Mouse (Mus musculus) bone marrow, adult 2 months (tissue): ENCODE results near the gene Agpat1. TPM values are rescaled to one million over a fixed set of nuclear protein-coding genes. Genes with fewer than 3 reads are reported as not detected.

Source experiments
- H3K27ac ChIP-seq: fragments of 200-500 bp; 2 replicates; pipeline ENCODE4 v1.5.1; 2012; ENCODE audit warnings: low read depth, mild to moderate bottlenecking, control low read depth, inconsistent platforms, low read length; ENCODE audit not compliant: control insufficient read depth, poor library complexity, insufficient read depth
- H3K4me1 ChIP-seq: fragments of 200-500 bp; 2 replicates; pipeline ENCODE4 v1.6.1; 2011; ENCODE audit warnings: low read length; ENCODE audit not compliant: control insufficient read depth, insufficient read depth
- H3K4me3 ChIP-seq: fragments of 200-500 bp; replicated peaks from 2 replicates; pipeline ENCODE3; 2011; ENCODE audit warnings: mild to moderate bottlenecking, low read depth, low read length, control low read depth; ENCODE audit not compliant: control insufficient read depth
- CTCF ChIP-seq: fragments of 200-500 bp; IDR thresholded peaks from 2 replicates; pipeline ENCODE4 v1.5.1; 2011; ENCODE audit warnings: low read length, control low read depth; ENCODE audit not compliant: control insufficient read depth, insufficient read depth
- POLR2A ChIP-seq: fragments of 200-500 bp; IDR thresholded peaks from 2 replicates; pipeline ENCODE4 v1.6.1; 2011; ENCODE audit warnings: low read depth, mild to moderate bottlenecking, control low read depth, low read length, borderline replicate concordance; ENCODE audit not compliant: control insufficient read depth
- WGBS: fragments of 180-500 bp; shearing (Covaris S2); methylation state at CpG from one replicate; pipeline ENCODE4 v1.1.7; 2018; 5-methylcytosine and 5-hydroxymethylcytosine counted together
- polyA plus RNA-seq: library from polyadenylated mRNA; stranded (reverse); fragments of >200 nt; gene quantifications from 2 replicates; pipeline ENCODE4 v1.2.4, GENCODE M21; 2011; ENCODE audit warnings: low replicate concordance; ENCODE audit not compliant: missing spikeins, insufficient read depth, insufficient read length

Gene Agpat1
- polyA plus RNA-seq, 1 experiment = 66.7 TPM

GRCm38 (mm10) chr17:34604511-34605237 lies 612 bp downstream of the Agpat1 start:
- H3K4me3 ChIP-seq = peak overlapping the region; percentile 80
- WGBS = 16% methylated on average over 24 of the region's 24 CpGs
- TF ChIP-seq POLR2A (no peak), CTCF (no peak)
- H3K27ac ChIP-seq = peak overlapping the region; percentile 94
- H3K4me1 ChIP-seq = peaks cover 8% of the 10 kb centered on the region; the same call in 1 of the 2 replicates

DNA sequence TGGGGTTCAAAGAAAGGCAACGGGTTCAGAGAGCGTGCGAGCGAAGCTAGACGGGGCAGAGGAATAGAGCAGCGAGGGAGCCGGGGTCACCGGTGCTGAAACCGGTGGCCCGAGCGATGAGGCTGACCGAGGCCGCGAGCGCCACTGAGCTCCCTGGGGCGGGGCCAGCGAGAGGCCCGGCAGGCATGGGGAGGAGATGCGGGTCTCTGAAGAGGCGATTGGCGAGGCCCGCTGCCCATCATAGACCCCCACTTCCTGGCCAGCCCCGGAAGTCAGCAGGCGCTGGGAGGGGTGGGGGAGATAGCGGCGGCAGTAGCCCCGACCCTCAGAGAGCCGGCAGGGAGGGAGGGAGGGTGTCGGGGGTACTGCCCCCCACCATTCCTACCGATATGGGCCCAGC lies 1.5 kb downstream of the Agpat1 start:
- 0% methylated on average over 30 of the region's 30 CpGs for WGBS
- no peak for TF ChIP-seq CTCF
- TF ChIP-seq POLR2A = peak; percentile 90; the same call in 1 of the 2 replicates
- peaks cover 8% of the 10 kb centered on the region; the same call in 1 of the 2 replicates for H3K4me1 ChIP-seq

GRCm38 (mm10) chr17:34606186-34607039 lies 2.4 kb downstream of the Agpat1 start:
- WGBS = 11% methylated on average over 32 of the region's 32 CpGs
- peaks cover 8% of the 10 kb centered on the region; the same call in 1 of the 2 replicates for H3K4me1 ChIP-seq
- TF ChIP-seq POLR2A = no peak
- no peak for TF ChIP-seq CTCF

More for the DNA sequence above, 1.5 kb downstream of the Agpat1 start:
- Histone ChIP-seq H3K4me3 (peak overlapping the region; percentile 75), H3K27ac (peak overlapping the region; percentile 94)

DNA sequence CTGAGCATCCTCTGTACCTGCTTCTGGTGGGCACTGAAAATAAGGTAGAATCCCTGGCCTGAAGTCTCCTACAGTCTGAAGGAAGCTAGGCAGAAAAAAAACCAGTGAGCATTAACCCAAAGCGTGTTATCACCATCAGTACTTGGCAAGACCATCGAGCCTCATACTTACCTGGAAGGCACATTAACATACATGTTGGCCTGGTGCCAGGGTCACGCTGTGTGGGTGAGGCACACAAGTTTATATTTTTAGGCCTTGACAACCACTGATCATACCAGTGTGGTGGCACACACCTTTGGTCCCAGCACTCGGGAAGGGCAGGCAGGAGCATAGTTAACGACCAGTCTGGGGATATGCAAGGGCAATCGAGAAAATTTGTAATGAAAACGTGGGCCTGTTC lies 3.9 kb downstream of the Agpat1 start:
- Histone ChIP-seq H3K27ac (no peak overlapping the region), H3K4me1 (peaks cover 8% of the 10 kb centered on the region; the same call in 1 of the 2 replicates), H3K4me3 (no peak overlapping the region)
- TF ChIP-seq POLR2A (no peak), CTCF (no peak)
- 64% methylated on average over 7 of the region's 7 CpGs for WGBS

More at GRCm38 (mm10) chr17:34606186-34607039, 2.4 kb downstream of the Agpat1 start:
- Histone ChIP-seq H3K4me3 (peak overlapping the region; percentile 75), H3K27ac (peak overlapping the region; percentile 94; the same call in 1 of the 2 replicates)

GRCm38 (mm10) chr17:34611050-34611449 lies 7.0 kb downstream of the Agpat1 start:
- 91% methylated on average over 8 of the region's 8 CpGs for WGBS
- H3K27ac ChIP-seq = no peak overlapping the region
- no peak for TF ChIP-seq CTCF
- TF ChIP-seq POLR2A = 0 out of 2 replicates have a peak, but pooled peaks have one; percentile 22
- H3K4me3 ChIP-seq = no peak overlapping the region
- H3K4me1 ChIP-seq = peaks cover 8% of the 10 kb centered on the region; the same call in 1 of the 2 replicates

DNA sequence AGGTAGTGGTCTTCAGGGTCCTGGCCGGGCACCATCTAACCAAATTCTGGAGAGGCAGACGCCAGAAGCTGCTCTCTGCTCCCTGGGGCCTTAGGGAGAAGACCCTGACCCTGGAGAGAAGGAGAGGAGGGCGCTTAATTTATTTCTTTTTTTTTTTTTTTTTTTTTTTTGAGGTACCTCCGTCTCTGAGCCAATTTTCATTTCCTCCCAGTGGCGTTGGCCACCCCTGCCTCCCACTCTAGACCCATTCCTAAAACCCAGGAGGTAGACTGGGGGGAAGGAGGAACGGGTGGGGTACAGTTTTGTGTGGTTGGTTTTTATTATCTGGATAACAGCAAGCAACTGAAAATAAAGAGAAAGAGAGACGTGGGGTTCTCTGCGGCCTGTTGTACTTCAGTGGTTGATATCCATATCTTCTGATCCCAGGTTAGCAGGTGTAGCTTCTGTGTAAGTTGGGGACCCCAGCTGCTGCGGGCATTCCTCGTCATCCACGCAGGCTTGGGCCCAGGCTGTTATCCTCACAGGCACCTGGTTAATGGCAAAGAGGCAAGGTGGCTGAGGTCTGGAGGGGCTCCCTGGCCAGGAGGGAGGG lies 9.1 kb downstream of the Agpat1 start:
- 57% methylated on average over 11 of the region's 11 CpGs for WGBS
- TF ChIP-seq POLR2A (no peak), CTCF (no peak)
- H3K27ac ChIP-seq = no peak overlapping the region

DNA sequence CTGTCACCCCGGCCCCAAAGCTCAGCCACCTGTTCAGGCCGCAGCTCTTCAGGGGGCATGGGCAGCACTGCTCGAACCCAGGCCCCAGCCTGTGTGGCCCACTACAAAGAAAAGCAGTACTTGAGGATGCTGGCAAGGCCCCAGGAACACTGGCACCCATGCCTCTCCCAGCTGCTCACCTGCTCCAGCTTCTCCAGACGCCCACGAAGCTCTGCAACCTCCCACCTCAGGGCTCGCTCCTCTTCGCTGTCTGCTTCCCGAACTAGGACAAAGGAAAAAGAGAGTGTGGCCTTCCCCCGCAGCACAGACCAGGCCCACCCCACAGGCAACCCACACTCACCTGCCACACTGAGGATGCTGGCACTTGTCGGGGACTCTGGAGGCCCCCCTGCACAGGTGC lies 9.8 kb downstream of the Agpat1 start:
- no peak overlapping the region for H3K27ac ChIP-seq

More for the DNA sequence above, 9.1 kb downstream of the Agpat1 start:
- Histone ChIP-seq H3K4me1 (peaks cover 2% of the 10 kb centered on the region; the same call in 1 of the 2 replicates), H3K4me3 (no peak overlapping the region)

More for the DNA sequence above, 9.8 kb downstream of the Agpat1 start:
- peaks cover 2% of the 10 kb centered on the region; the same call in 1 of the 2 replicates for H3K4me1 ChIP-seq
- TF ChIP-seq CTCF = no peak
- no peak for TF ChIP-seq POLR2A
- H3K4me3 ChIP-seq = no peak overlapping the region
- 84% methylated on average over 10 of the region's 10 CpGs for WGBS
